Mouse (Mus musculus) bone marrow macrophage, adult 2 months (primary cell): ENCODE measurements around the gene Gm28230. TPM values are rescaled to one million over a fixed set of nuclear protein-coding genes. Genes with fewer than 3 reads are reported as not detected.

Experiments
- H3K27ac ChIP-seq: 2 replicates; pipeline ENCODE4 v1.5.1; 2012; ENCODE audit warnings: low read depth, low read length; ENCODE audit not compliant: insufficient read depth
- H3K4me1 ChIP-seq: 2 replicates; pipeline ENCODE4 v1.6.1; 2012; ENCODE audit warnings: low read length; ENCODE audit not compliant: control insufficient read depth, insufficient read depth
- H3K4me3 ChIP-seq: 2 replicates; pipeline ENCODE4 v1.5.1; 2012; ENCODE audit warnings: mild to moderate bottlenecking, low read length, moderate library complexity; ENCODE audit not compliant: insufficient read depth
- CTCF ChIP-seq: IDR thresholded peaks from 2 replicates; pipeline ENCODE4 v1.5.1; 2012; ENCODE audit warnings: low read depth, mild to moderate bottlenecking, low read length, moderate library complexity
- POLR2A ChIP-seq: IDR thresholded peaks from 2 replicates; pipeline ENCODE4 v1.6.1; 2012; ENCODE audit warnings: mild to moderate bottlenecking, low read depth, low read length, borderline replicate concordance
- polyA plus RNA-seq: library from polyadenylated mRNA; stranded (reverse); fragments of >200 nt; gene quantifications from 2 replicates; pipeline ENCODE4 v1.2.4, GENCODE M21; 2012; ENCODE audit not compliant: missing spikeins, insufficient read depth, insufficient read length

Gm28230 gene
- polyA plus RNA-seq, 1 experiment = not detected

DNA sequence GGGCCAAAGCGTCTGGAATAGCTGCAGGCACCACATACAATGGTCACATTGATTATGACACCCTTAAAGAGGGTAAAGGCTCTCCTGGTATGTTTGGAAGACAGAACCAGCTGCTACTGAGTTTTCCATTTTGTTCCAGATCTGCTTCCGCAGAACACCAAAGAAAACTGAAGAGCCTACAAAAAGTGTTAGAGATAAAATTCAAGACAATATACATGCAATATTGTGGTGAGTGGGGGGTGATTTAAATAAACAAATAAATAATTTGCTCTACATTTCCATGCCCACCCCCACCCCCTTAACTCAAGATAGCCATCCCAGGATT, 12.9 kb downstream of the Gm28230 start:
- TF ChIP-seq CTCF (no peak), POLR2A (no peak)

GRCm38 (mm10) chr2:74739869-74740268, 13.3 kb downstream of the Gm28230 start:
- Histone ChIP-seq H3K4me3 (no peak overlapping the region), H3K27ac (no peak overlapping the region), H3K4me1 (no peaks in the 10 kb centered on the region)
- TF ChIP-seq POLR2A (no peak), CTCF (no peak)

More for the DNA sequence above, 12.9 kb downstream of the Gm28230 start:
- Histone ChIP-seq H3K4me3 (no peak overlapping the region), H3K27ac (no peak overlapping the region), H3K4me1 (no peaks in the 10 kb centered on the region)

- Histone ChIP-seq H3K27ac (no peak overlapping the region), H3K4me1 (no peaks in the 10 kb centered on the region), H3K4me3 (no peak overlapping the region)
- TF ChIP-seq POLR2A (no peak), CTCF (no peak)
These were observed 14.0 kb downstream of the Gm28230 start for GRCm38 (mm10) chr2:74740311-74741091.

DNA sequence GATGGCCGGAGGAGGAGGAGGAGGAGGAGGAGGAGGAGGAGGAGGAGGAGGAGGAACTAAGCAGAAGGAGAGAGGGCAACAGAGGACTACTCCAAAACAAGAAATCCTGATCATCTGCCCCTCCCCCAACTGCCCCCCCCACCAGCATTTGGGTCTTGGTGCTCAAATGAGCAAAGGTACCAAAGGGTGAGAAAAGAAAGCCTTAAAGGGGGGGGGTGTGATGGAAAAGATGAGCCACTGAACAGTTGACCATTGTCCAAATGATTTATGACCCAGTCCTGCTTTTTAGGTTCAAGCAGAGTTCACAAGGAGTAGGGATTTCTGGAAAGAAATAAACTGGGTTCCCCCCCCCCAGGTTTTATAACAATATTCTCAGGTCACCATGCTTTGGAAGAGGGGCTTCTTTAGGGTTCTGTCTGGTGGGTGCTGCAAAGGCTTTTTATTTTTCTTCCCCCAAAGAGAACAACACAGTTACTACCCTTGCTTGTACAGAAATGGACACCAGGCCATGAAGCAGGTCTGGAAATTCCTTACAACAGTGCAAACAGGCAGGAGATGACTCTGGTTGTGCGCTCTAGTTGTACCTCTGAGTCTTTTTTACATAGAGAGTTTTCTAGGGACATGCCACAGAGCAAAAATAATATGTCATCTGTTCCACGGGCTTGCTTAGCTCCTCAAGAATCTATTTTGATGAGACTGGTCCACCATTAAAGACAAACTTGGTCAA, 14.9 kb downstream of the Gm28230 start:
- no peak overlapping the region for H3K4me3 ChIP-seq
- H3K4me1 ChIP-seq = no peaks in the 10 kb centered on the region
- no peak overlapping the region for H3K27ac ChIP-seq
- TF ChIP-seq CTCF = no peak
- TF ChIP-seq POLR2A = no peak

- H3K4me3 ChIP-seq = no peak overlapping the region
- no peak overlapping the region for H3K27ac ChIP-seq
- H3K4me1 ChIP-seq = no peaks in the 10 kb centered on the region
- no peak for TF ChIP-seq POLR2A
- TF ChIP-seq CTCF = no peak
These were observed 15.4 kb downstream of the Gm28230 start for GRCm38 (mm10) chr2:74741979-74742277.

GRCm38 (mm10) chr2:74745540-74746297, 19.2 kb downstream of the Gm28230 start:
- no peak overlapping the region for H3K27ac ChIP-seq
- TF ChIP-seq POLR2A (no peak), CTCF (no peak)
- H3K4me3 ChIP-seq = no peak overlapping the region
- 0 out of 2 replicates have a peak, but pooled peaks cover 2% of the 10 kb centered on the region for H3K4me1 ChIP-seq

DNA sequence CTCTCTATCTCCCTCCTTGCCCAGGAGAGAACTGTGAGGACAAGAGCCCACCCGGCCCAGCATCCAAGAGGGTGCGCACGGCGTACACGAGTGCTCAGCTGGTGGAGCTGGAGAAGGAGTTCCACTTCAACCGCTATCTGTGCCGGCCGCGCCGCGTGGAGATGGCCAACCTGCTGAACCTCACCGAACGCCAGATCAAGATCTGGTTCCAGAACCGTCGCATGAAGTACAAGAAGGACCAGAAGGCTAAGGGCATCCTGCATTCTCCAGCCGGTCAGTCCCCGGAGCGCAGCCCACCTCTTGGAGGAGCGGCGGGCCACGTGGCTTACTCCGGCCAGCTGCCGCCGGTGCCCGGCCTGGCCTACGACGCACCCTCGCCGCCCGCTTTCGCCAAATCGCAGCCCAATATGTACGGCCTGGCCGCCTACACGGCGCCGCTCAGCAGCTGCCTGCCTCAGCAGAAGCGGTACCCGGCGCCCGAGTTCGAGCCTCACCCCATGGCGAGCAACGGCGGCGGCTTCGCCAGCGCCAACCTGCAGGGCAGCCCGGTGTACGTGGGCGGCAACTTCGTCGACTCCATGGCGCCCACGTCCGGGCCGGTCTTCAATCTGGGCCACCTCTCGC, 19.9 kb downstream of the Gm28230 start:
- Histone ChIP-seq H3K4me1 (0 out of 2 replicates have a peak, but pooled peaks cover 2% of the 10 kb centered on the region), H3K4me3 (no peak overlapping the region), H3K27ac (no peak overlapping the region)
- no peak for TF ChIP-seq CTCF
- TF ChIP-seq POLR2A = no peak

GRCm38 (mm10) chr2:74747006-74747405, 20.5 kb downstream of the Gm28230 start:
- H3K4me1 ChIP-seq = 0 out of 2 replicates have a peak, but pooled peaks cover 2% of the 10 kb centered on the region
- no peak overlapping the region for H3K4me3 ChIP-seq
- TF ChIP-seq CTCF (no peak), POLR2A (no peak)
- H3K27ac ChIP-seq = no peak overlapping the region

DNA sequence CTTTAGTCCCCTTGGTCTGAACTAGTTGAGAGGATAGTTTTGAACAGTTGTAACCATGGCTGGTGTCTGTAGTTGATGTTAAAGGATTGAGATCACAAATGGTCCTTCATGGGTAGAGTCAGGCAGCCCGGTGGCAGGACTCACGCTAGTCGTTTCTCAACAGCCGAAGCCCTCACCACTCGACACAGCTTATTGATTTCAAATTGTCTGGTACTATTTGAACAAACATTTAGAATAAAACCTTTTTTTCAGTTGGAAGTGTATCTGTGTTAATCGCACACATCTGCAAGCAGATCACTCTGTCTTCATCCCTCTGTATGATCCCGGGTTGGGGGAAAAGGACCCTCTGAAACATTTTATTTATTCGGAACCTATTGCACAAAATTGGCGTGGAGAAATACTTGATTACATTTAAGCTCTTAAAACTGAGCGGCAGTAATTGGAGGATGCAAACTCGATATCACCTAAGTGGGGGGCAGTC, 21.2 kb downstream of the Gm28230 start:
- TF ChIP-seq POLR2A (no peak), CTCF (no peak)
- Histone ChIP-seq H3K4me1 (0 out of 2 replicates have a peak, but pooled peaks cover 2% of the 10 kb centered on the region), H3K27ac (no peak overlapping the region), H3K4me3 (no peak overlapping the region)
